Mouse (Mus musculus) intestine, postnatal 0 days (tissue): Measurements from ENCODE around the gene Ifrd2. TPM values are rescaled to one million over a fixed set of nuclear protein-coding genes. Genes with fewer than 3 reads are reported as not detected.

ENCODE experiments used
- ATAC-seq: fragments of 200-750 bp; cut with Nextera tagmentation; 2 replicates; pipeline ENCODE4 v1.8.0; 2017; ENCODE audit warnings: mild to moderate bottlenecking, moderate TSS enrichment, moderate library complexity
- H3K27ac ChIP-seq: fragments of 300-500 bp; sonication (generic); 2 replicates; pipeline ENCODE4 v1.5.1; 2014; ENCODE audit warnings: mild to moderate bottlenecking, low read depth, low read length, moderate library complexity
- H3K27me3 ChIP-seq: fragments of 300-500 bp; sonication (generic); replicated peaks from 2 replicates; pipeline ENCODE4 v1.6.1; 2014; ENCODE audit warnings: low read length, mixed read lengths; ENCODE audit not compliant: control insufficient read depth, insufficient read depth
- H3K36me3 ChIP-seq: fragments of 300-500 bp; sonication (generic); 2 replicates; pipeline ENCODE4 v1.6.1; 2014; ENCODE audit warnings: mild to moderate bottlenecking, moderate library complexity; ENCODE audit not compliant: control insufficient read depth, insufficient read depth
- H3K4me1 ChIP-seq: fragments of 300-500 bp; sonication (generic); replicated peaks from 2 replicates; pipeline ENCODE4 v1.6.1; 2014; ENCODE audit warnings: antibody characterized with exemption, low read length, mixed read lengths; ENCODE audit not compliant: control insufficient read depth, insufficient read depth
- H3K4me2 ChIP-seq: fragments of 300-500 bp; sonication (generic); replicated peaks from 2 replicates; pipeline ENCODE4 v1.6.1; 2014; ENCODE audit warnings: low read depth, mild to moderate bottlenecking, moderate library complexity
- H3K4me3 ChIP-seq: fragments of 300-500 bp; sonication (generic); 2 replicates; pipeline ENCODE4 v1.5.1; 2014; ENCODE audit warnings: low read depth, low read length
- H3K9ac ChIP-seq: fragments of 300-500 bp; sonication (generic); 2 replicates; pipeline ENCODE4 v1.6.1; 2014; ENCODE audit warnings: mild to moderate bottlenecking, low read depth, low read length
- H3K9me3 ChIP-seq: fragments of 300-500 bp; sonication (generic); 2 replicates; pipeline ENCODE4 v1.6.1; 2016; ENCODE audit warnings: mixed run types; ENCODE audit not compliant: control insufficient read depth
- CTCF ChIP-seq: sonication (generic); IDR thresholded peaks from 2 replicates; pipeline ENCODE4 v1.5.1; 2016; ENCODE audit warnings: low read depth, mild to moderate bottlenecking, control low read depth, antibody characterized with exemption, moderate library complexity
- WGBS: fragments of 180-500 bp; shearing (Covaris S2); extraction: QIAGEN DNeasy Blood & Tissue Kit; methylation state at CpG from one replicate; pipeline ENCODE4 v1.1.7; 2014; 5-methylcytosine and 5-hydroxymethylcytosine counted together
- polyA plus RNA-seq: library from polyadenylated mRNA; unstranded; fragments of >200 nt; fragmentation: Nextera tagmentation; extraction: Ambion mirVana; gene quantifications from 2 replicates; pipeline ENCODE4 v1.2.1, GENCODE M21; 2015

The Ifrd2 gene
- polyA plus RNA-seq, 1 experiment from 2014 or later = 36.9 TPM

GRCm38 (mm10) chr9:107599433-107599832, 12.0 kb downstream of the Ifrd2 start:
- no peak for TF ChIP-seq CTCF
- H3K27me3 ChIP-seq = no peaks in the 10 kb centered on the region
- no peaks in the 10 kb centered on the region for H3K9me3 ChIP-seq
- no peak overlapping the region for H3K4me3 ChIP-seq
- no peak overlapping the region for H3K4me2 ChIP-seq
- no peak for ATAC-seq
- 0 out of 2 replicates have a peak, but pooled peaks cover 6% of the 10 kb centered on the region for H3K4me1 ChIP-seq
- H3K27ac ChIP-seq = no peak overlapping the region
- peaks cover 20% of the 10 kb centered on the region; the same call in 1 of the 2 replicates for H3K36me3 ChIP-seq
- WGBS = 66% methylated on average over 9 of the region's 9 CpGs
- H3K9ac ChIP-seq = no peak overlapping the region

GRCm38 (mm10) chr9:107599842-107600241, 12.4 kb downstream of the Ifrd2 start:
- no peak overlapping the region for H3K4me2 ChIP-seq
- no peaks in the 10 kb centered on the region for H3K27me3 ChIP-seq
- no peak overlapping the region for H3K4me3 ChIP-seq
- H3K4me1 ChIP-seq = 0 out of 2 replicates have a peak, but pooled peaks cover 6% of the 10 kb centered on the region
- 82% methylated on average over 14 of the region's 14 CpGs for WGBS
- ATAC-seq = no peak
- H3K36me3 ChIP-seq = peaks cover 20% of the 10 kb centered on the region; the same call in 1 of the 2 replicates
- no peak overlapping the region for H3K9ac ChIP-seq
- H3K9me3 ChIP-seq = no peaks in the 10 kb centered on the region
- H3K27ac ChIP-seq = no peak overlapping the region
- no peak for TF ChIP-seq CTCF

GRCm38 (mm10) chr9:107600745-107601144, 13.3 kb downstream of the Ifrd2 start:
- 66% methylated on average over 12 of the region's 12 CpGs for WGBS

GRCm38 (mm10) chr9:107601275-107601674, 13.8 kb downstream of the Ifrd2 start:
- ATAC-seq = no peak
- Histone ChIP-seq H3K27me3 (no peaks in the 10 kb centered on the region), H3K4me3 (no peak overlapping the region), H3K9me3 (no peaks in the 10 kb centered on the region), H3K9ac (no peak overlapping the region), H3K27ac (0 out of 2 replicates have a peak overlapping the region, but pooled peaks have one; percentile 15), H3K36me3 (peaks cover 20% of the 10 kb centered on the region; the same call in 1 of the 2 replicates), H3K4me2 (0 out of 2 replicates have a peak overlapping the region, but pooled peaks have one; percentile 9), H3K4me1 (0 out of 2 replicates have a peak, but pooled peaks cover 6% of the 10 kb centered on the region)
- 83% methylated on average over 11 of the region's 11 CpGs for WGBS
- no peak for TF ChIP-seq CTCF

More at GRCm38 (mm10) chr9:107600745-107601144, 13.3 kb downstream of the Ifrd2 start:
- Histone ChIP-seq H3K9me3 (no peaks in the 10 kb centered on the region), H3K4me2 (0 out of 2 replicates have a peak overlapping the region, but pooled peaks have one; percentile 9), H3K27me3 (no peaks in the 10 kb centered on the region), H3K4me1 (0 out of 2 replicates have a peak, but pooled peaks cover 6% of the 10 kb centered on the region), H3K4me3 (no peak overlapping the region), H3K9ac (no peak overlapping the region), H3K36me3 (peaks cover 20% of the 10 kb centered on the region; the same call in 1 of the 2 replicates), H3K27ac (0 out of 2 replicates have a peak overlapping the region, but pooled peaks have one; percentile 15)
- TF ChIP-seq CTCF = peak; percentile 70
- peak; percentile 25 for ATAC-seq

- peak; percentile 14; the same call in 1 of the 2 replicates for ATAC-seq
- H3K27me3 ChIP-seq = no peaks in the 10 kb centered on the region
- peaks cover 20% of the 10 kb centered on the region; the same call in 1 of the 2 replicates for H3K36me3 ChIP-seq
- WGBS = 9% methylated on average over 10 of the region's 10 CpGs
- peak overlapping the region; percentile 57 for H3K27ac ChIP-seq
- peaks cover 9% of the 10 kb centered on the region; the same call in 1 of the 2 replicates for H3K4me1 ChIP-seq
- no peaks in the 10 kb centered on the region for H3K9me3 ChIP-seq
- H3K4me2 ChIP-seq = peak overlapping the region; percentile 21
- no peak overlapping the region for H3K4me3 ChIP-seq
- peak; percentile 99 for TF ChIP-seq CTCF
- no peak overlapping the region for H3K9ac ChIP-seq
Measured at GRCm38 (mm10) chr9:107602068-107602648, 14.7 kb downstream of the Ifrd2 start.

GRCm38 (mm10) chr9:107603251-107603650, 15.8 kb downstream of the Ifrd2 start:
- no peak overlapping the region for H3K4me2 ChIP-seq
- 50% methylated on average over 6 of the region's 6 CpGs for WGBS
- ATAC-seq = no peak

More at GRCm38 (mm10) chr9:107603251-107603650, 15.8 kb downstream of the Ifrd2 start:
- Histone ChIP-seq H3K27me3 (no peaks in the 10 kb centered on the region), H3K9me3 (no peaks in the 10 kb centered on the region), H3K36me3 (peaks cover 15% of the 10 kb centered on the region; the same call in 1 of the 2 replicates), H3K4me3 (no peak overlapping the region), H3K27ac (no peak overlapping the region), H3K4me1 (peaks cover 14% of the 10 kb centered on the region; the same call in 1 of the 2 replicates), H3K9ac (no peak overlapping the region)
- TF ChIP-seq CTCF = no peak
